Mouse (Mus musculus): ENCODE measurements at regions not wholly inside any gene's neighbourhood (a gene's known extent, or its start where the extent isn't known, plus 50 kb on each side); places are given as distances from the start of the nearest gene placed in this dataset.

GRCm38 (mm10) chr11:7561437-7561836 is 347.7 kb upstream of the Igfbp3 start:
- TF ChIP-seq POLR2A (IDR thresholded peaks at IDR 0.05; ENCODE audit: low read depth, low read length) (no peak), CTCF (conservative IDR thresholded peaks at IDR 0.05; ENCODE audit: insufficient read depth, insufficient read length, low read depth, low read length) (no peak)

Data from kidney, adult 2 months (tissue).